Mouse (Mus musculus): Measurements from ENCODE around the gene Mcam.
A peak's percentile ranks its signal among the peaks of the same experiment; 100 is the strongest.
"Not testable (repeated sequence)": the region's sequence is repeated elsewhere in the genome, so short reads cannot be mapped to it uniquely, and the experiment has no call there.

Gene Mcam

DNA sequence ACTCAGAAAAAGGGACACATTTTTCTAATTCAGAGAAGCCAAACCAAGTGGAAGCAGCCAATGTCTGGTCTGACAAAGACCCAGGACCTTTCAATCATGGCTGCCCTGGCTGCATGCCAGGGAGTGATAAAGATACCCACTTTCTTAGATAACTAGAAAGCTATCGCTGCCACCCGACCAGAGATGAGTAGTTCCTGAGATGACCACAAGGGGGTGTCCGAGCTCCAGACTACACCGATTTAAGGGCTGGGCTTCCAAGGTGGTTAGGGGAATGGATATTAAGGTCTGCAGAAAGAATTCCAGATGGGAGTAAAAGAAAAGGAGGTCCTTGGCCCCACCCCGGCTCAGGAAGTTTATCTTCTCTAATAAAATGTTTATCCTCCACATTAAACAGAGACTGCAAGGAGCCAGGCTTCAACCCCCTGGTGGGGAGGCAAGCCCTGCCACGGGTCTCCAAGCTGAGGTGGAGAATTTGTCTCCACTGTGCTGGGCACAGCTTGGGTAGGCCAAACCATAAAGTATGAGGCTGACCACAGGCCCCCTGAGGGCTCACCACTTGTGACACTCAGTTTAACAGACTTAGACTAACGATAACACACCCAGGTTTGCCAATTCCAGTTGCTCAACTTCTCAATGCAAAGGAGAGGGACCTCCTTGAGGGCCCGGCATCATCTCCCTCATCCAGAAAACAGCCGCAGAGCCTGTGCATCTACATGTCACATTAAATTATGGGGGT lies 24.7 kb upstream of the Mcam start:
- peak; percentile 63 for DNase-seq (ENCODE audit: low spot score)

DNA sequence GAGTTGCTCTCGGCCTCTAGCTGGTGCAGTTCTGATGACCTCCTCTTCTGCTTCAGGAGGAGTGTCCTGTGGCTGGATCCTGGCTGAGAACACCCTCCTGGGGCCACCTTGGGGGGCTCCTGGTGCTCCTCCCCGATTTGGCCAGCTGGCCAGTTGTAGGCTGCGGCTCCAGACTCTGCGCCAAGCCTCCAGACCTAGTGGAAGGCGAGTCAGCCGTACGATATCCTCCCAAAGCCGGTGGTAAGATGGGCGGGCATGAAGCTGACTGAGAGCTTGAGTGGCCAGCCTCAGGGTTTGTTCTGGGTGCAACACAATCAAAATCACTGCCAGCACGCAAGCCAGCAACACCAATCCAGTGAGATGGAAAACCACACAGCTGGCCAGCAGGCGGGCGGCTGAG lies 22.4 kb upstream of the Mcam start:
- not testable (repeated sequence) for DNase-seq (ENCODE audit: low spot score)

DNA sequence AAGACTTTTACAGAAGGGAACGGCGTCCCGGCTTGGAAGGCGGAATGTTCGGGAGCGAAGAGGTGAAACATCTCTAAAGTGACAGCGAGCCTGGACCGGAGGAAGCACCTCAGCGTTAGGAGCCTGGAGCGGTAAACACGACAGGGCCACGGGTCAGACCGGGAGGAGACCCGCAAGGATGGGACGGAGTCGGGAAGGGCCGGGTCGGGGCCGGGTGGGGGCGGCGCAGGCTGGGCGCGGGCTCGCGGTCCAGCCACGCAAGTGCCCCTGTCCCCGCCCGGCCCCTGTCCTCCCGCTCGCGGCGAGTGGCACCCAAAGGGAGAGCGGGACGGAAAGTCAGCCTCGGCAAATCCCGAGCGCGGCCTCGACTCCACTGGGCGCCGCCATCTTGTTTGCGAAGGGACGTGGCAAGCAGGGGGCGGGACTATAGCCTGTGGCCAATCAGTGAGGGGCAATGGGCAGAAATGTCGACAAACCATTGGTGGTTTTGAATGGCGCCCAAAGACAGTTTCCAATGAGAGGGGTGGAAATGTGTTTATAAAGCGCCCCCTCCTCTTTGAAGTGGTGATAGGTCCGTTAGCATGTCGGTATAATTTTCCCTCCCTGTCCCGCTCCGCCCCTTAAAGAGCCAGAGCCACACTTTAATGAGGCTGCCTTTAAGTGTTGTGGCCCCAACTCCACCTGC lies 21.0 kb upstream of the Mcam start, which contains the start of the genes Gm49380 and Rnf26:
Gm49380 (minus strand) TSS at position 396 of the 685 bp plus-strand sequence.
Rnf26 (minus strand) TSS at position 413 of the 685 bp plus-strand sequence.
- DNase-seq (ENCODE audit: low spot score) = peak; percentile 91

DNA sequence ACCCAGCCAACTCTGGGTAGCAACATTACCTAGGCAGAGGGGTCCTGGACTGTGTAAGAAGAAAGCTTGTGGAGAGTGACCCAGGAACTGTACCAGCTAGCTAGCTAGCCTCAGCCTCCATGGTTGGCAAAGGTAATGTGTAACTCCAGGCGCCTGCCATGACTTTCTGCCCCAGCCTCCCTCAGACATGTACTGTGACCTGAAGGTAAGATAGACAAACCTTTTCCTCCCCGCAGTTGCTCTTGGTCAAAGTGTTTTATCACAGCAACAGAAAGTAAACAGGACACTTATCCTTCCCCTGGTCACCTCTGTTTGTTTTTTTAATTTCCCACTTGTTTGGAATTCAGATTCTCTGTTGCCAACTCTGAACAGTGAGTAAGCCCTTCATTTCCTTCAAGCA lies 19.8 kb upstream of the Mcam start:
- DNase-seq (ENCODE audit: low spot score) = no peak

DNA sequence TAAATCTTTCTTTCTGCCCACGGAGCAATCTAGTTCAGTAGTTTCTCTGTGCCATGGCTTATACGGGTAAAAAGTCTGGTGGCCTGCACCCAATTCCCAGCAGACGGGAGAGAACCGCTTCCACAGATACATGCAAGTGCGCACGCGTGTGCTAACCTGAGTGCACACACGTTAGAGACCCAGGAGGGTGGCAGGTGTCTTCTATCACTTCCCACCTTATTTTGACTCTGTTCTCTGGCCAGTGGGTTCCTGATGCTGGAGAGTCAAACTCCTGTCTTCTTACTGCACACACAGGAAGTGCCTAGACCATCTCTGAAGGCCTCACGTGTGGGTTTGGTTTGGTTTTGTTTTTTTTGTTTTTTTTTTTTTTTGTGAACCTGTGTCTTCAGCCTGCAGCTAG lies 18.7 kb upstream of the Mcam start:
- no peak for DNase-seq (ENCODE audit: low spot score)

DNA sequence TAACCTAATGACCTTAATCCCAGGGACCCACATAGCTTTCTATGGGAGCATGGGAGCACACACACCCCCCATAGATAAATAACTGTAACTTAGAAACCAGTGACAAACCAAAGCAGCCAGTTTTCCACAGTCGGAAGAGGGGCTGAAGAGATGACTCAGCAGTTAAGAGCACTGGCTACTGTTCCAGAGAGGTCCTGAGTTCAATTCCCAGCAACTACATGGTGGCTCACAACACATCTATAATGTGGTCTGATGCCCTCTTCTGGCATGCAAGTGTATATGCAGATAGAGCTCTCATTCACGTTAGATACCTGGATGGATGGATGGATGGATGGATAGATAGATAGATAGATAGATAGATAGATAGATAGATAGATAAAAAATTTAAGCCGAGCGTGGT lies 18.1 kb upstream of the Mcam start:
- no peak for DNase-seq (ENCODE audit: low spot score)

DNA sequence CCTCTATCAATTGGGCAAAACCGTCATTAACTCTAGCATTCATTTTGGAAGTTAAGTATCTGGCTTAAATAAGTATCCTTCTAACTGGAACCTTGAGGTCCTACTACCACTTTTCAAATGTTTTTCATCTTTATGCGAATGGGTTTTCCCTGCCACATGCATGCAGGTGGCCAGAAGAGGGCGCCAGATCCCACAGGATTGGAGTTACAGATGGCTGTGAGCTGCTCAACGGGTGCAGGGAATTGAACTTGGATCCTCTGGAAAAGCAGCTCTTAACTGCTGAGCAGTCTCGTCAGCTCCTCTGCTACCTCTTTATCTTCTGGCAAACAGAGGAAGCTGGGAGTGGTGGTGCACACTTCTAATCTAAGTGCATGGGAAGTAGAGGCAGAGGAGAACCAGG lies 15.3 kb upstream of the Mcam start:
- DNase-seq (ENCODE audit: low spot score) = no peak

DNA sequence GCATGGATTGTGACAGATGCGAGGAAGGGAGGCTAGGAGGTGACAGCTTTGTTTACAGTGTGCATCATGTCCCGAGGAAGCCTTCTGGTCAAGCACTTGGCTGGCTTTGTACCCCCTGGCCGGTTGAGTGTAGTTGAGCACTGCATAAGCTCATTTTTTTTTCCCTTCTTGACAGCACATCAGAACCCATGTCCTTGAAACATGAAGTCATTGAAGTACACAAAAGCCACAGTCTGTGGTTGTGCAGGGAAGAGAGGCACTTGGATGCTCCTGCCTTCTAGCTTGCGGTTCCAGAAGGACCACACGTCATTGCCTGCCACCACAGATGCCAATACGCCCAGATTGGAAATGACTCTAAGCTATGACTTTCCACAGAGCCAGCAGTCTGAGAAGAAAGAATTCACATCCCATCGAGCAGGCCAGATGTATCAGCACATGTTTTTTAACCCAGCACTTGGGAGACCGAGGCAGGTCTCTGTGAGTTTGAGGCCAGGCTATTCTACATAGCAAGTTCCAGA lies 14.3 kb upstream of the Mcam start:
- DNase-seq (ENCODE audit: low spot score) = no peak

DNA sequence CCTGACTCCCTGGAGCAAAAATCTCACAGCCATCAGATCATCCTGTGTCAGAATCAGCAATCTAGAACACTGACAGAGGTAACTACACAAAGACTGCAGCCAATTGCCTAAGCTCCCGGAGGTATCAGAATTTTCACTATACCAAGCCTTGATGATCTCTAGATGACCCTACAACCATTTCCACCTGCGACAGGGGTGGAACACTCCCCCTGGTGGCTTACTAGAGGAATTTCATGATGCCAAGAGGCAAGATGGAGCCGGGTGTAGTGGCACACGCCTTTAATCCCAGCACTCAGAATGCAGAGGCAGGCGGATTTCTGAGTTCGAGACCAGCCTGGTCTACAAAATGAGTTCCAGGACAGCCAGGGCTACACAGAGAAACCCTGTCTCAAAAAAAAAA lies 10.0 kb upstream of the Mcam start:
- no peak for DNase-seq (ENCODE audit: low spot score)

DNA sequence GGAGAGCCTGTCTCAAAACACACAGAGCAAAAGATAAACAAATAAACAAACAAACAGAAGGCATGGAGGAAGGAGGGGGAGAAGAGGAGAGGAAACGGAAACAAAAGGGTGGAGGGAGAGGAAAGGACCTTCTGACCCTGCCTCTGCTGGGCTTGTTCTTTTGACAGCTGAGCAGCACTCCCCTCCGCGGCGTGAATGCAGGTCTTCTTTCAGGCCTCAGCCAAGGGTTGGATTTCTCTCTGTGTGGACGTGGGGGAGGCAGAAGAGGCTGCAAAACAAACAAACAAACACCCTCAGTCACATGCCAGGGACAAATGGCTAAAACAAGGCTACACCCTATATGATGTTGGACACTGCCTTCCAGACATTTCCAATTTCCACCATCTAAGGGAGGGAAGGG lies 9.2 kb upstream of the Mcam start:
- no peak for DNase-seq (ENCODE audit: low spot score)

DNA sequence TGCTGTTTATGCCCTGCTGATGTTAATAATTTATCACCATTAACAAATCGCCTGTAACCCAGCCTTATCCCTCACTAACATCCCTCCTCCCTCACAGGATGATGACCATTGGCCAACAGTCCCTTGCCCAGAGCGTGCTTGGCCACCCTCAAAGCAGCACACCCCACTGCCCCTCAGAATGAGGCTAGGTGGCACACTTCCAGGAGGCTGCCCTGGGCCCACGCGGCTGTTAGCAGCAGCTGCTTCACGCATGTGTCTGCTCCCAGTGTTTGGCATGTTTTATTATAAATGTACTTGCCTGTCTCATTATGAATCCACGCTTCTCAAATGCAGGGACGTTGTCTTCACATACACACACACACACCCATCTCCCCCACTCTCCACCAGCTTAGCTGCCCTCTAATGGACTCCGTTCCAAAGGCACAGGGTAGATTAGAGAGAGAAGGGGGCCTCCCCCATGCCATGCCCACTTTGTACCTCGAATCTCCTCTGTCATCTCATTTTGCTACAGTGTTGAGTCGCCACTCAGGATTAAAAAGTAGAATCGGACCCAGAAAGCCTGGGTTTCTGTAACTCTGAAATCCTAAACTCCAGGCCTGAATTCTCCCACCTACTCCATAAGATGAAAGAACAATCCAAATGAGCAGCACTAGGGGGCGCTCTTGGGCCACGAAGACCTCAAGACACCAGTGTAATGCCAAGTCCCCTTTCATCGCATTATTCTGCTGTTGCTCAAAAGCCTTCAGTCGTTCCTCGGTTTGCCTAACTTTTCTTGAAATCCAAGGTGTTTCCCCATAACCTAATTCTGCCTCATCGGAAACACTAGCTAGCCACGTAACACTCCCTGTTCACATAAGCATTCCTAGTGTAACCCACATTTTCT lies 8.5 kb upstream of the Mcam start:
- peak; percentile 73 for DNase-seq (ENCODE audit: low spot score)

DNA sequence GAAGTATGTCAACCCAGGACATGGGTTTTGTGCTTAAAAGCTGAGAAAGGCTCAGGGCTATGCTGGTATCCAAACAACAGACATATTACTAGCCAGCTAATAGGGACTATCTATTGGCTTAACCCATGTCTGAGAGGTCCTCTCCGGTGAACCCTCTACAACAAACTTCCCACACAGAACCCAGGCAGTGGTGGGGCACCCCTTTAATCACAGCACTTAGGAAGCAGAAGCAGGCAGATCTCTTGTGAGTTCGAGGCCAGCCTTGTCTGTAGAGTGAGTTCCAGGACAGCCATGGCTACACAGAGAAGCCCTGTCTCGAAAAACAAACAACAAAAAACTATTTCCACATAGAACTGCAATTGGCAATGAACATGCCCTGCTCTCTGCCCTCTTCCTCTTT lies 7.5 kb upstream of the Mcam start:
- DNase-seq (ENCODE audit: low spot score) = no peak

DNA sequence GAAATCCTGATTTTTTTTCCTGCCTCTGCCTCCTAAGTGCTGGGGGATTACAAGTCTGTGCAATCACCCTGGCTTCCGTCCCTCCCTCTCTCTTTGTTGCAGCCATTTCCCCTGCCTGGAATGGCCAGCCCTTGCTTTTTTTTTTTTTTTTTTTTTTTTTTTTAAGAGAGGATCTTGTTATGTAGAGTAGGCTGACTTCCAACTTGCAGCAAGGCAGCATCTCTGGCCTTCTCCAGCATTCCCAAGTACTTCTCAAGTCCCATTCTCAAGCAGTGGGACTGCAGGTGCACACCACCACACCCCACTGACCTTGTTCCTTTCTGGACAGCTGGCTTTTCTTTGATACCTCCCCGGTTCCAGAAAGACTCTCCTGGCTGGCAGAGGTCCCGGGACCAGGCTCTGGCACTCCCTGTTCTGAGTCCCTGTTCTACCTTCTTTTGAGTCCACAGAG lies 6.9 kb upstream of the Mcam start:
- DNase-seq (ENCODE audit: low spot score) = no peak

DNA sequence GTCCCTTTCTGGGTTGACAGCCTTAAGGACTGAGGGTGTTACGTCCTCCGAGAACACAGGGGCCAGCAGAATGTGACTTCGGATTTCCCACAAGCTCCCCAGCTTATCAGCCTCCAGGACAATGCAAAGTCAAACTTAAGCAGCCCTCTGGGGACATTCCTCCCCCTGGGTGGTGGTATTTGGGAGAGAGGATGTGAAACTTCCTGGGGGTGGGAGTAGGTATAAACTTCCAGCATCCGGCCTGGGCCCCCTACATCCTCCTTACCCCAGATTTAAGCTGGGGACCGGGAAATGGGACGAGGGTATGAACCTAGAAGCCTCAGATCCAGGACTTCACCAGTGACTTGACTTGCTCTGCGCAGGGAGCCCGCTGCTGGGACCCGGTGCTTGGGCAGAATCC lies 4.6 kb upstream of the Mcam start:
- no peak for DNase-seq (ENCODE audit: low spot score)

DNA sequence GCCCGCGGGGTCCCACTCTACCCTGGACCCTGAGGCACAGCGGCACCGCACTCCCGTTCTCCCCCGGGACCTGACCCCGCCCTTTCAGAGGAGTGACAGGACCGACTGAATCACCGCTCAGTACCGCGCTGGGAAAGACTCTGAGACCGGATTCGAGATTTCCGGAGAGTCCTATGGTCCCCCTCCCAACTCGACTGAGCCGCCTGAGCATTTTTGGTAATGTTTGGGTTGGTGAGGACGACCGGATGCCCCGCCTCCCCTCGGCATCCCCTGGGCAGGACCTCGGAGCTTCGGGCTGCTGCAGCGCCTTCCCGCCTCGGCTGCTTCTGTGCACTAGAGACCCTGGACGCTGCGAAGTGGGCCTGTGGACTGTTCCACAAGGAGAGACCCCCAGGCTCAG lies 4.2 kb upstream of the Mcam start:
- DNase-seq (ENCODE audit: low spot score) = peak; percentile 57

DNA sequence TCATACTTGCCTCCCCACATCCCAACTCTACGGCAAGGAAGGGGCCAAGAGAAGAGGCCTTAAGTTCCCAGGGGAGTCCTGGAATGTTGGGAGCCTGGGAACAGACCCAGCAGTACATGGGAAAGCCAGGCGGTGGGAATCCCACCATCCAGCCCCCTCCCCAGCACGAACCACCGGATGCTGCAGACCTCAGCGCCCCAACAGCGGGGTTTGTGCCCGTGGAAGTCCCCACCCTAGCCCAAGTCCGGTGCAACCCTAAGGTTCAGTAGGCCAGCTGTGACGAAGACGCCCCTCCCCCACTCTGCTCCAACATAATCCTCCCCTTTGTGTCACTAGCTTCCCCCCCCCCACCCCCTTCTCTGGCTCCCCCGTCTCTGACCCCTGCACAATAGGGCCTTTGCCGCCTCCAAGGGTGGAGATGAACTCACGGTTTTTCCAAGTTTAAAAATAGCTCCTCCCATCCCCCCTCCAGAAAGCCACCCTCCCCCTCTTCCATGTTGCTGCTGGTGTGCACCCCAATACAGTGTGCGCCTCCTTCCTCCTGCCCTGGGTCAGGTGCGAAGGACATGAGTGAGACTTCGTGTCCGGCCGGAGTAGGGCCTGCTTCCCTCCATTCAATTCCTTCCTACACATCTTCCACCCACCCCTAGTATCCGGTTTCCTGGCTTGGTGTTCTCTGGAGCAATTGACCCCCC lies 3.5 kb upstream of the Mcam start:
- no peak for DNase-seq (ENCODE audit: low spot score)

DNA sequence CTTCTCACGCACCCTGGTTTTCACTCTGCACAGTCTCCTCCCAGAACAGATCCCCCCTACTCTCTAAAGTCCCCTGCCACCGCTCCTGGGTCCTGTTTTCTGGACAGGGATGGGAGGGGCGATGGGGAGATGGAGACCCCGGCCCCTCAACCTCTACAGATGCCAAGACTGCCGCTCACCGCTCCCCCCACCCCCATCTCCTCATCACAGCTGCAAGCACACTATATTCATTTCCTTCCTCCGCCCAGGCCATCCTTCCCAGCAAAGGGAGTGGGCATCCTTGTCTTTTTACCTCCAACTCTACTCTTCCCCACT lies 3.0 kb upstream of the Mcam start:
- no peak for DNase-seq (ENCODE audit: low spot score)

DNA sequence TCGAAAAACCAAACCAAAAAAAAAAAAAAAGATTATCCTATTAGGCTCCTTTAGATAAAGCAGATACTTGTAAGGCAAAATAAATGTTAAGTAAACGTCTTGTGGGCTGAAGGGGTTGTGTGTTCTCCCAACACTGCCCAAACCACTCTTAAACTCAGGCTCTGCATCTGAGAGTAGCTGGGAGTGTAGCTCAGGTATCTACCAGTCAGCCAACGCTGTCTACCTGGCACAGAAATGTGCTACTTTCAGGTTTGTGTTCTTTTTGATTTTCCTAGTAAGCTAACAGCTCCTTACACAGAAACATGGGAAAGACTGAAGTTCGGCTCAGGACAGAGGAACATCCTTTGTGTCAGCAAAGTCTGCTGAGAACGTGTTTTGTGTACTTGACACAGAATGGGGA lies 2.1 kb upstream of the Mcam start:
- DNase-seq (ENCODE audit: low spot score) = no peak

DNA sequence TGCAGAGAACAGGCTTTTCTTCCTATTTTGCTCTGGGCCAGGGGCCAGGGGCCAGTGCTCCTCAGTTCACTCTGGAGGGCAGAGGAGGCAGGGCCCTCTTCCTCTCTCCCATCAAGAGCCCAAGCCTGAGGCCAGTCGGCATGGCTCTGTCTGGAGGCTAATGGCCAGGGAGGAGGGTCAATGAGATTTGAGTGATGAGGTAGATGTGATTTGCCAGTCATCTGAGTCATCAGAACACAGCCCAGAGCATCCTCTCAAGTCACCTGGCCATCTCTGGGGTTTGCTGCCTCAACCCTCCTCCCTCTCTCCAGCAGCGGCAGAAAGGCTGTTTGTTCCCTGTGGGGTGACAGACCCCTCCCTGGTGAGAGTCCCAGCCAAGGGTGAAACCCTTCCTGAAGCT lies 982 bp upstream of the Mcam start:
- no peak for DNase-seq (ENCODE audit: low spot score)

DNA sequence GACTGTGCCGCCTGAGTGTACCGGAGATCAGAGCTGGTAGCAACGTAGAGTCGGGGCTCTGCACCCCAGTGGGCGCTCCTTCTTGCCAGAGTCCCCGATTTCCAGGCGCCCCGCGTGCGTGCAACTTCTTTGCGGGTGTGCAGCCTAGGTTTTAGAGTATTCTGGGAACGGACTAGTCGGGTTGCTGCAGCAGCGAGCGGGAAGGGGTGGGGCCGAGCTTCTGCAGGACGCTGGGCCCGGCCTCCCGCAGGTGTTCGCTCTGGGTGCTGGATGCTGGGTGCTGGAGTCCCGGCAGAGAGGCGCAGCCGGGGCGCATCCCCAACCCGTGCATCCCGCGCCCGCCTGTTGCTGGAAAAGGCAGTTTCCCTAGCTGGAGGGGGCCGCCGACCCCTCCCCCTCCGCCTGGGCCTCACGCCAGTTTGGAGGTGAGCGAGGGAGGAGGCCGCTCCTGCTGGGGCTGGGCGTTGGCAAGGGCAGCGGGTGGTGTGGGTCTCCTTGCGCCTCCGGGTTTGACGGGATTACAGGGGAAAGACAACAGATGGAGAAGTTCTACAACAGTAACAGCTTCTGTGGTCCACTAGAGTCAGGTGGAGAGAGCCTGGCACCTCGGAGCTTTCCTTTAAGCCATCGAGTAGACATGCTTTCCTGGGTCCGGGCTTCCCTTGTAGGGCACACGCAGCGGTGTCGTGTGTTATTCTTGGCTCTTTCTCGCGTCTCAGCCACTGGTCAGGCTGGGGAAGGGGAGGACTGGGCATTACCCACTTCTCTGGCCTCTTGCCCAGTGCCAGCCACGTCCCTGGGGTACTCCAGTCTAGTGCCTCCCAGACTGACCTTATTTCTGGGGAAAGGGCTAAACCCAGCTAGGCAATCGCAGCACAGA lies 822 bp downstream of the Mcam start:
- peak; percentile 59 for DNase-seq (ENCODE audit: low spot score)

Data from ovary, postnatal 36 days (tissue).